Mouse (Mus musculus): Measurements from ENCODE around the gene Col5a2. TPM values are rescaled to one million over a fixed set of nuclear protein-coding genes. Genes with fewer than 3 reads are reported as not detected.
"Not testable (repeated sequence)": the region's sequence is repeated elsewhere in the genome, so short reads cannot be mapped to it uniquely, and the experiment has no call there.

The Col5a2 gene
- 13.8 and 16.5 TPM in 2 replicates for polyA plus RNA-seq (2015; fragmentation: Nextera tagmentation; extraction: Ambion mirVana)

DNA sequence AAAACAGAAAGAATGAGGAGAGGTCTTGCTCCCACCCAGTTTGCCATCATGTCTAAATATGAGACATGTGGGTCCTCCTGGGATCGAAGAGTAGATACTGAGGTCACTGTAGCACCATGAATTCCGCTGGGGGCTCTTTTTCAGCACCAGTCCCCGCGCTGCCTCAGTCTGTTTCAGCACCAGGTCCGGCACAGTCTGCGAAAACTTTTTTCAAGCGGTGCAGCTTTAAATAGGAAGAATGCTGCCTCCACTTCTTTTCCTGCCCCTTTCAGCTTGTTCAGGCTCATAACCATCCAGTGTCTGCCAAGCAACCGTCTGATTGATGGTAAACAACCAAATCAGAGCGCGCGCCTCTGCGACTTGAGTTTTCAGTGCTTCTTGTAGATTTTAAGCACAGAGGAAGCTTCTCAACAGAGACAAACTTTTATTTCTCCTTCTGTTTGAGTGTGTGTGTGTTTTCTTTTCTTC lies at the start of gene Col5a2:
TSS of gene Col5a2 (minus strand) at position 418 of the 468 bp plus-strand sequence.
- WGBS: 41% methylated on average over 12 of the region's 12 CpGs
- peaks cover 15% of the 10 kb centered on the region for H3K4me1 ChIP-seq (replicated peaks)
- no peaks in the 10 kb centered on the region for H3K27me3 ChIP-seq
- H3K9me3 ChIP-seq: no peaks in the 10 kb centered on the region
- peak within 1 kb of the TSS; percentile 42 for H3K4me3 ChIP-seq (replicated peaks)
- peak within 1 kb of the TSS; percentile 55 for H3K4me2 ChIP-seq (replicated peaks)
- no peak within 1 kb of the TSS for H3K27ac ChIP-seq
- peak; percentile 60 for ATAC-seq
- H3K9ac ChIP-seq (replicated peaks): peak within 1 kb of the TSS; percentile 43
- H3K36me3 ChIP-seq: no peaks in the 10 kb centered on the region

DNA sequence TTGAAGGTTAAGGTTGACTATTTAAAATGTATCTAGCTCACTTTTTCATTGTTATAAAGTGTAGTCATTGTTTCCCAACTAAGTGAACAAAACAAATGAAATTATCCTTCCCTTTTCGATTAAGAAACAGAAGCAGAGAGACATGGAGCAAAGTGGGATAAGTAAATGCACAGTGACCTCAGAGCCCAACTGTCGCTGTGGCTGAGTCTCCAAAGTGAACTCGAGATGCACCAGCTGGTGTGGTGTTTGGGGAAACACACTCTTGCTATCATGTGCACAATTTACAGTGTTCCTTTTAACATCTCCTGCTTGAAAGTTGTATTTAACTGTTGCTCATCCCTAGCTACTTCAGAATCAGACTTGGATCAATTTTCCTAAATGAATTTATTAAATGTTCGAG lies 47.4 kb upstream of the Col5a2 start:
- WGBS: 83% methylated on average over 4 of the region's 4 CpGs
- H3K4me2 ChIP-seq (replicated peaks): no peak overlapping the region

DNA sequence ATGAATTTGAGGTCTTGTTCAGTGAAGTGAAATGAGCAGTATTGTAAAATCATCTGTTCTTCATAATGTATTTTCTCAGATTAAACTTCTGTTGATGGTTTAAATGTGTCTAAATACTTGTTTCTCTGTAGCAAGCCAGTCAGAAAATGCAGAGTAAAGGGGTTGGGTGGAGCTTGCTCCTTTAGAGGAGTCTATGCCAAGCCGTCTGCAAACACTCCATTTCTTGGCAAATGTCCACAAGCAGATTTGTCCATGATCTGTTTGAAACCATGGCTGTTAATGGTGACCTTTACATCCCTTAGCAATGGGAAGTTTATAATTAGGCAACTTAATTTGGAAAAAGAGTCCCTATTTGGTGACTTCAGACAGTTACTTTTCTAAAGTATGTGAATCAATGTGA lies 38.8 kb upstream of the Col5a2 start:
- Histone ChIP-seq H3K4me2 (replicated peaks) (no peak overlapping the region), H3K9me3 (no peaks in the 10 kb centered on the region), H3K9ac (replicated peaks) (no peak overlapping the region), H3K27me3 (no peaks in the 10 kb centered on the region), H3K4me1 (replicated peaks) (no peaks in the 10 kb centered on the region), H3K36me3 (no peaks in the 10 kb centered on the region), H3K27ac (no peak overlapping the region), H3K4me3 (replicated peaks) (no peak overlapping the region)
- no peak for ATAC-seq
- WGBS: 59% methylated on average over 1 of the region's 1 CpGs

More for the DNA sequence above, 47.4 kb upstream of the Col5a2 start:
- no peak overlapping the region for H3K27ac ChIP-seq
- no peaks in the 10 kb centered on the region for H3K9me3 ChIP-seq
- no peaks in the 10 kb centered on the region for H3K27me3 ChIP-seq
- no peak for ATAC-seq
- no peaks in the 10 kb centered on the region for H3K36me3 ChIP-seq
- no peak overlapping the region for H3K9ac ChIP-seq (replicated peaks)
- no peaks in the 10 kb centered on the region for H3K4me1 ChIP-seq (replicated peaks)
- no peak overlapping the region for H3K4me3 ChIP-seq (replicated peaks)

DNA sequence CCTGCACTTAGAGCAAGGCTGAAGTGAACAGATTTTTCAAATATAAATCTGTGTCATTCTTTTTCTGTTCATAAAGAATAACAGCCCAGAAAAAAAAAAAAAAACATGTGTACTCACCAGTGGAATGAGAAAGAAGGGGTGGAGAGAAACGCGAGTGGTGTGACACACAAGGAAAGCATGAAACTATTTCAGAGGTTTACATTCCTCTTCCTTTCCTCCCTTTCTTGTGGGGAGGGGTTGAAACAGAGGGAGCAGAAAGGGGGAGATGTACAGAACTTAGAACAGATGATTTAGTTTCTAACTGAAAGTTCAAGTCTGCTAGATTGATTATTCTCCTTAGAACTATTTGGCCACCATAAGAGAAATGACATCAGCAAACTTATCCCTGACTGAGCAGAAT lies 38.1 kb upstream of the Col5a2 start:
- H3K27ac ChIP-seq: no peak overlapping the region
- no peak overlapping the region for H3K4me3 ChIP-seq (replicated peaks)
- 86% methylated on average over 2 of the region's 2 CpGs for WGBS
- no peak for ATAC-seq
- H3K4me1 ChIP-seq (replicated peaks): no peaks in the 10 kb centered on the region
- no peaks in the 10 kb centered on the region for H3K36me3 ChIP-seq
- no peak overlapping the region for H3K9ac ChIP-seq (replicated peaks)
- no peaks in the 10 kb centered on the region for H3K9me3 ChIP-seq
- no peaks in the 10 kb centered on the region for H3K27me3 ChIP-seq
- no peak overlapping the region for H3K4me2 ChIP-seq (replicated peaks)

DNA sequence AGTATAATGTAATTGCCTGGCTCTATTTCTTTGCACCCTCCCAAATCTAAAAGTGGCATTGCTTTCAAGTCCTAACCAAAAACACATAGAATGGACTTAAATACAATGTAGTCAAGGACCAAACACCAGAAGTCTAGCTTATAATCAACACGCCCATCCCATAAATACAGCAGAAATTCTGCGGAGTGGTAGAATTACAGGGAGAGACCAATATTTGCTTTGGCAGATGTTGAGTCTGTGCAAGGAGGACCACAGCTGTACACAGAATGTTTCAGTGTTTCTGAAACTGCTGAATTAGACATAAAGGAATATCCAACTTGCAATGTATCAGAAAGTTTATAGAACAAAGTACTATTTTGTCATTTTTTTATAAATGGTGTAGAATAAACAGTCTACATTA lies 28.4 kb upstream of the Col5a2 start:
- no peaks in the 10 kb centered on the region for H3K27me3 ChIP-seq
- no peaks in the 10 kb centered on the region for H3K9me3 ChIP-seq
- H3K4me2 ChIP-seq (replicated peaks): no peak overlapping the region
- 91% methylated on average over 2 of the region's 2 CpGs for WGBS
- no peaks in the 10 kb centered on the region for H3K36me3 ChIP-seq
- ATAC-seq: no peak
- no peak overlapping the region for H3K4me3 ChIP-seq (replicated peaks)
- H3K27ac ChIP-seq: no peak overlapping the region
- H3K9ac ChIP-seq (replicated peaks): no peak overlapping the region
- no peaks in the 10 kb centered on the region for H3K4me1 ChIP-seq (replicated peaks)

DNA sequence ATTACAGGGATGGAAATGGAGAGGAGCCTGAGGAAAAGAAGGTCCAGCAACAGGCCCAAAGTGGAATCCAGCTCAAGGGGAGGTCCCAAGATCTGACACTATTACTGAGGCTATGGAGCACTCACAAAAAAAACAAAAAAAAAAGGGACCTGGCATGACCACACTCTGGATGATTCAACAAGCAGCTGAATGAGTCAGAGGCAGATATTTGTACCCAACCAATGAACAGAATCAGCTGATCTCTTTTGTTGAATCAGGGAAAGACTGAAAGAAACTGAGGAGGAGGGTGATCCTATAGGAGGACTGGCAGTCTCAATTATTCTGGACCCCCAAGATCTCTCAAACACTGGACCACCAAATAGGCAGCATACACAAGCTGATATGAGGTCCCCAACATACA lies 24.4 kb upstream of the Col5a2 start:
- not testable (repeated sequence) for ATAC-seq; H3K9me3 ChIP-seq; H3K9ac ChIP-seq (replicated peaks); H3K27ac ChIP-seq; H3K4me3 ChIP-seq (replicated peaks); H3K27me3 ChIP-seq; H3K4me1 ChIP-seq (replicated peaks); H3K36me3 ChIP-seq; H3K4me2 ChIP-seq (replicated peaks)

DNA sequence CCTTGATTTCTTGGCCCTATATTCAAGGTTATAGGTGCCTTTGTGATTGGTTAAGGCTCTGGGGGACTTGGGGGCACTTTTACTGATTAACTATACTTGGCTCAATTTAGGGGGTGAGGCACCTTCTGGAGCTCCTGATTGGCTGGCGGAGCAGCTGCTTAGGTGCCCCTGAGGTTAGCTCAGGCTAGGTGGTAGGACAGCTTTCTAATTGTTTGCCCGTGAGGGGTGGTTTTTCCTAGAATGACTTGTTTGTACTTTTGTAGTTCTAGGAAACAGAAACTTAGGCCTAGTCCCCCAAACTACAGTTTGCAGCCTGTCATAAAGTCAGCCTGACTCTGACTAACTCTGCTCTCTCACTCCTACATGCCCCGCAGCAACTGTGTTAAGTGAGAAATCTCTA lies 20.5 kb upstream of the Col5a2 start:
- Histone ChIP-seq H3K36me3 (no peaks in the 10 kb centered on the region), H3K27ac (no peak overlapping the region), H3K4me3 (replicated peaks) (no peak overlapping the region), H3K9ac (replicated peaks) (no peak overlapping the region), H3K9me3 (no peaks in the 10 kb centered on the region), H3K4me2 (replicated peaks) (no peak overlapping the region), H3K4me1 (replicated peaks) (no peaks in the 10 kb centered on the region), H3K27me3 (no peaks in the 10 kb centered on the region)
- no peak for ATAC-seq
- WGBS: 87% methylated on average over 3 of the region's 3 CpGs

DNA sequence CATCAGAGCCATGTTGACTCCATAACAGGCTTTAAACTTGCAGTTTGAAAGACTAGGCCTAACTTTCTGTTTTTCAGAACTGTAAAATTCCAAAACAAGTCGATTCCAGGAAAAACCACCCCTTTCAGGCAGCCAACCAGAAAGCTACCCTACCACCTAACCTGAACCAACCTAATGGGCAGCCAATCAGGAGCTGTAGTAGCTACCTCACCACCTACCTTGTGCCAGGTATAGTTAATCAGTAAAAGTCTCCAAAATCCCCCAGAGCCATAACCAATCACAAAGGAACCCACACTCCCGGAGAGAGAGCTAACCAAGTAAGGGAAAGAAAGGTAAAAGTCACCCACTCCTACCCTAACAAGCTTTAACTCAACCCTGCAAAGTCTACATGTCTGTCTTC lies 18.4 kb upstream of the Col5a2 start:
- H3K4me1 ChIP-seq (replicated peaks): no peaks in the 10 kb centered on the region
- ATAC-seq: no peak
- WGBS: 88% methylated on average over 2 of the region's 2 CpGs

DNA sequence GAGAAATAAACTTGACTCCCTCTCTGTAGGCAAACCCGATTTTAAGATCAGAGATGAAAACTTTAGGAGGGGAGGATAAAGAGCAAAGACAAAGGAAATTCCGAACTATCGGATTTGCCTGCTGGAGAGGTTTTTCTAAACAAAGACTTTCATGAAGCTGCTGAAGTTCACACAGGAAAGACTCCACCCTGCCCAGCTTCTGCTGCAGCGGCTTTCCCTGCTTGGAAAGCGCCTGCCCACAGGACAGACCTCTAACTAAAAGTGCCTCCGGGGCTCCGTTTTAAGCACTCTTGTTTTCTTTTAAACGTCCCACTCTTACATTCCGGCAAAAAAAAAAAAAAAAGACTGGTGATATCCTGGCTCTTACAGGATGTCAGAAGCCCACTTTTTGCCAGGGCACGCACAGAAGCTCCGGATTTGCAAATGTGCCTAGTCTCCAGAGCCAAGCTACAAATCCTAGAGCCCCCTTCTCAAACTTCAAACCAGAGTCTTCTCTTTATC lies 791 bp downstream of the Col5a2 start:
- 10% methylated on average over 11 of the region's 11 CpGs for WGBS

More for the DNA sequence above, 18.4 kb upstream of the Col5a2 start:
- no peaks in the 10 kb centered on the region for H3K9me3 ChIP-seq
- H3K4me2 ChIP-seq (replicated peaks): no peak overlapping the region
- no peak overlapping the region for H3K9ac ChIP-seq (replicated peaks)
- no peaks in the 10 kb centered on the region for H3K36me3 ChIP-seq
- H3K27me3 ChIP-seq: no peaks in the 10 kb centered on the region
- no peak overlapping the region for H3K4me3 ChIP-seq (replicated peaks)
- H3K27ac ChIP-seq: no peak overlapping the region

DNA sequence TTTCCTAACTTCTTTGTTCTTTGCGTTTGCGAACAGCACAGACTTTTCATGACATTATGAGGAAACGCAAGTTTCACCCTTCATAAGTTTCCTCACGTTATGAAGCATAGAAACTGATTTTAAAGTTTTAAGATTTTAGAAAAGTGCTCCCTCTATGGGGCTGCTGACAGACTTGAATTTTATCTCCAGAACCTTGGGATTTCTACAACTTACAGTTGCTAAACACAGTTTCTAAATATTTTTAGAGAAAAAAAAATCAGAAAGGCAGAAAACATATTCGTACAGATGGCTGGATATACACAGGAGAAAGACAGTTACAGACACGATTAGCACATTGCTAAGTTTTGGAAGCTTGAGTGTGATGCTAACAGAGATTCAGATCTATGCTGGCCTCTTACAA lies 1.6 kb downstream of the Col5a2 start:
- no peak for ATAC-seq
- 57% methylated on average over 6 of the region's 6 CpGs for WGBS
- H3K4me3 ChIP-seq (replicated peaks): peak overlapping the region; percentile 42
- H3K36me3 ChIP-seq: no peaks in the 10 kb centered on the region
- 0 out of 2 replicates have a peak overlapping the region, but pooled peaks have one; percentile 43 for H3K9ac ChIP-seq (replicated peaks)
- H3K27ac ChIP-seq: no peak overlapping the region
- peak overlapping the region; percentile 55 for H3K4me2 ChIP-seq (replicated peaks)
- H3K9me3 ChIP-seq: no peaks in the 10 kb centered on the region
- H3K27me3 ChIP-seq: no peaks in the 10 kb centered on the region
- peaks cover 15% of the 10 kb centered on the region for H3K4me1 ChIP-seq (replicated peaks)

More for the DNA sequence above, 791 bp downstream of the Col5a2 start:
- no peaks in the 10 kb centered on the region for H3K36me3 ChIP-seq
- no peaks in the 10 kb centered on the region for H3K27me3 ChIP-seq
- H3K27ac ChIP-seq: no peak overlapping the region
- peak overlapping the region; percentile 55 for H3K4me2 ChIP-seq (replicated peaks)
- peak; percentile 65; the same call in 1 of the 2 replicates for ATAC-seq
- H3K4me3 ChIP-seq (replicated peaks): peak overlapping the region; percentile 42
- H3K9ac ChIP-seq (replicated peaks): peak overlapping the region; percentile 43
- H3K9me3 ChIP-seq: no peaks in the 10 kb centered on the region
- H3K4me1 ChIP-seq (replicated peaks): peaks cover 15% of the 10 kb centered on the region

DNA sequence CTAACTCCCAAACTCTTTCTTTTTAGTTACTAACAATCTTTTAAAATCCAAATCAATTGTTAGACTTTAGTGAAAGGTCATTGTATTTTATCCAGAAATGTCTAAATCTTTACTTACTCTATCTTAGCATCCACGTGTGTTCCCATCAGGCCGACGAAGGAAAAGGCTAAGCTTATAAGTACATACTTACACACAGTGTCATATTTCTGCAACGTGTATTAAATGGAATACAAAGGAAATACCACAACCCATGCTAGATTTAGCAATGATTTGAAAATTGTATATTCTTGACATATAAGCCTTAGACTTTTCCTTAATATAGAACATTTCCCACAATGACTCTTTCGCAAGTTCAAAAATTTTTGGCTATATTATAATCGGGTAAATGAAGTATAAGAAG lies 2.6 kb downstream of the Col5a2 start:
- H3K4me2 ChIP-seq (replicated peaks): no peak overlapping the region
- H3K27ac ChIP-seq: no peak overlapping the region
- peaks cover 15% of the 10 kb centered on the region for H3K4me1 ChIP-seq (replicated peaks)
- no peak for ATAC-seq
- no peaks in the 10 kb centered on the region for H3K36me3 ChIP-seq
- H3K9ac ChIP-seq (replicated peaks): no peak overlapping the region
- H3K4me3 ChIP-seq (replicated peaks): no peak overlapping the region
- 92% methylated on average over 6 of the region's 6 CpGs for WGBS
- no peaks in the 10 kb centered on the region for H3K9me3 ChIP-seq
- no peaks in the 10 kb centered on the region for H3K27me3 ChIP-seq

DNA sequence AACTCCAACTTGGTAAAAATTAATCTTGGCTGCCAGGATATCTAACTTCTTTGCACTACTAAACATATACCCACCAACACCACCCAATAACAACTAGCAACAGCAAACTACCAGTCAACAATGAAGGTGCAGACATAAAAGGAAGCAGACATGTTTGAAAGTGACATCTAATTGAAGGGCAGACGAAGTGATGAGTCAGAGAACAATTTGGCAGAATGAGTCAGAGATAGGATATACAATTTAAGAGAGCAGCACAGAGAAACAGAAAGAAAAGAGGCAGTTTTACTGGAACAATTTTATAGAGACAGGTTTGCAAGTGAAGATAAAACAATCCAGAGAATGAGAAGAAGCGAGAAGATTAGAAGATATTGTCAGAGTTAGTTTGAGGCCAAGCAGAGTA lies 8.1 kb downstream of the Col5a2 start:
- H3K9me3 ChIP-seq: no peaks in the 10 kb centered on the region
- no peaks in the 10 kb centered on the region for H3K27me3 ChIP-seq
- no peak overlapping the region for H3K4me3 ChIP-seq (replicated peaks)
- no peak for ATAC-seq
- no peaks in the 10 kb centered on the region for H3K4me1 ChIP-seq (replicated peaks)
- no peak overlapping the region for H3K4me2 ChIP-seq (replicated peaks)
- H3K9ac ChIP-seq (replicated peaks): no peak overlapping the region
- no peaks in the 10 kb centered on the region for H3K36me3 ChIP-seq
- H3K27ac ChIP-seq: no peak overlapping the region
- WGBS: 90% methylated on average over 2 of the region's 2 CpGs

DNA sequence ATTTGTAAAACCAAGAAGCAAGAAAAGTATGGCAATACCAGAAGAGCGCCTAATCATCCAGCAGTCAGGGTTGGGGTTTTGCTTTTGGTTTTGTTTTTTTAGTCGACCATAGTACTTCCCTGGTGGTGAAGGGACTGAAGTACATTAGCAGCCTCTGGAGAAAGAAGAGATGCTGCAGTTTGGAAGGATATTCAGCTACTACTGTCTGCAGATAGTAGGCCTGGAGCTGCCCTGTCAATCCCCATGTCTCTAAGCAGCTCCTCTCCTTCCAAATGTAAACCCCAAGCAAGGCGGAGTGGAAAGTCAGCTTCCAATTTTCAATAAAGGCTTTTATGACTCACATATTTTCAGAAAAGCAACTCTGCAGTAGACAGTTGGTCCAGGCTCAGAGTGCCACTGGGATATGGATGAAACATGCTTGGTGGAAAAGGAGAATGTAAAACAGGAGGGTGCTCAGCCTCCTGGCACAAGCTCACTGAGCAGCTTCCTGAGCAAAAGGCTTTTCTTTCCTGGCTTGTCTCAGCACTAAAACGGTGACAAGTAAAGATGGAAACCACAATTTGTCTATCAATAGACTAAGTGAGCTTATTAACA lies 10.9 kb downstream of the Col5a2 start:
- Histone ChIP-seq H3K4me2 (replicated peaks) (no peak overlapping the region), H3K36me3 (no peaks in the 10 kb centered on the region)
- 93% methylated on average over 4 of the region's 4 CpGs for WGBS

More for the DNA sequence above, 10.9 kb downstream of the Col5a2 start:
- Histone ChIP-seq H3K27ac (no peak overlapping the region), H3K4me1 (replicated peaks) (no peaks in the 10 kb centered on the region), H3K9ac (replicated peaks) (no peak overlapping the region), H3K4me3 (replicated peaks) (no peak overlapping the region), H3K27me3 (no peaks in the 10 kb centered on the region), H3K9me3 (no peaks in the 10 kb centered on the region)
- no peak for ATAC-seq

All from midbrain, embryonic 13.5 days (tissue).